Mouse (Mus musculus) CH12.LX (cell line): ENCODE data around the gene Txn1. TPM values are rescaled to one million over a fixed set of nuclear protein-coding genes. Genes with fewer than 3 reads are reported as not detected.
A peak's percentile ranks its signal among the peaks of the same experiment; 100 is the strongest.

ENCODE experiments used
- DNase-seq: peaks from one replicate; pipeline ENCODE4 v3.0.0-alpha.2; 2013; ENCODE audit errors: extremely low read depth
- H3K27ac ChIP-seq: 2 replicates; pipeline ENCODE4 v1.5.1; 2012; ENCODE audit warnings: low read depth, mild to moderate bottlenecking, control low read depth, moderate library complexity; ENCODE audit not compliant: insufficient read depth
- H3K27me3 ChIP-seq: replicated peaks from 2 replicates; pipeline ENCODE3; 2012; ENCODE audit warnings: inconsistent platforms
- H3K36me3 ChIP-seq, 2 experiments: replicated peaks in 1 of 2; 2 replicates each; pipeline versions ENCODE3 to v1.6.1; 2012; ENCODE audit warnings: inconsistent platforms in 1 of 2, low read length in 1 of 2, mild to moderate bottlenecking in 1 of 2, mixed read lengths in 1 of 2, moderate library complexity in 1 of 2; ENCODE audit not compliant: control insufficient read depth in 1 of 2, insufficient read depth in 1 of 2
- H3K4me1 ChIP-seq, 2 experiments: 2 replicates each; pipeline ENCODE4 v1.6.1; 2012; ENCODE audit warnings: inconsistent platforms in 1 of 2, moderate library complexity in 1 of 2; ENCODE audit not compliant: insufficient read depth in 2 of 2, control insufficient read depth in 1 of 2
- H3K4me2 ChIP-seq: 2 replicates; pipeline ENCODE4 v1.6.1; 2012; ENCODE audit warnings: low read depth, mild to moderate bottlenecking, control low read depth; ENCODE audit not compliant: poor library complexity, insufficient read depth, severe bottlenecking
- H3K4me3 ChIP-seq, 3 experiments: fragments of 150-350 bp in 1 of 3; sonication (generic) in 1 of 3; replicated peaks in 1 of 3; 2 replicates each; pipeline versions ENCODE3 to v1.5.1; 2011 to 2012; ENCODE audit warnings: low read depth in 2 of 3, low read length in 2 of 3, mild to moderate bottlenecking in 2 of 3, moderate library complexity in 2 of 3, control low read depth in 1 of 3, improper control_type of control experiment in 1 of 3, inconsistent platforms in 1 of 3, mixed read lengths in 1 of 3; ENCODE audit not compliant: poor library complexity in 1 of 3
- H3K79me2 ChIP-seq: replicated peaks from 2 replicates; pipeline ENCODE4 v1.6.1; 2012; ENCODE audit warnings: mild to moderate bottlenecking, moderate library complexity; ENCODE audit not compliant: control insufficient read depth, poor library complexity, insufficient read depth, severe bottlenecking; ENCODE audit errors: extremely low read depth
- H3K9ac ChIP-seq: 2 replicates; pipeline ENCODE4 v1.6.1; 2012; ENCODE audit warnings: low read depth, mild to moderate bottlenecking, control low read depth, moderate library complexity; ENCODE audit not compliant: insufficient read depth
- H3K9me3 ChIP-seq: replicated peaks from 2 replicates; pipeline ENCODE3; 2012; ENCODE audit warnings: low read length, inconsistent platforms, mixed read lengths
- BHLHE40 ChIP-seq: IDR thresholded peaks from 2 replicates; pipeline ENCODE4 v1.6.1; 2011; ENCODE audit warnings: mild to moderate bottlenecking, low read depth, low read length, improper control_type of control experiment
- CHD1 ChIP-seq: IDR thresholded peaks from 2 replicates; pipeline ENCODE4 v1.6.1; 2012; ENCODE audit warnings: low read depth, low read length, improper control_type of control experiment, inconsistent platforms
- CHD2 ChIP-seq: IDR thresholded peaks from 2 replicates; pipeline ENCODE4 v1.6.1; 2011; ENCODE audit warnings: low read length, improper control_type of control experiment
- CTCF ChIP-seq, 2 experiments: IDR thresholded peaks in 1 of 2; conservative IDR thresholded peaks in 1 of 2; 2 replicates each; pipeline ENCODE4 v1.5.1; 2011 to 2012; ENCODE audit warnings: low read depth in 2 of 2, low read length in 2 of 2, improper control_type of control experiment in 1 of 2, inconsistent platforms in 1 of 2, mild to moderate bottlenecking in 1 of 2, moderate library complexity in 1 of 2
- E2F4 ChIP-seq: IDR thresholded peaks from 2 replicates; pipeline ENCODE4 v1.6.1; 2011; ENCODE audit warnings: low read depth, low read length, improper control_type of control experiment; ENCODE audit not compliant: insufficient replicate concordance
- ELF1 ChIP-seq: IDR thresholded peaks from 2 replicates; pipeline ENCODE4 v1.6.1; 2014; ENCODE audit warnings: low read depth, mild to moderate bottlenecking, inconsistent platforms, low read length, improper control_type of control experiment
- EP300 ChIP-seq: IDR thresholded peaks from 2 replicates; pipeline ENCODE4 v1.6.1; 2011; ENCODE audit warnings: low read length, improper control_type of control experiment
- ETS1 ChIP-seq: conservative IDR thresholded peaks from 2 replicates; pipeline ENCODE4 v1.6.1; 2012; ENCODE audit warnings: low read depth, mild to moderate bottlenecking, inconsistent platforms, low read length, improper control_type of control experiment, moderate library complexity
- GABPA ChIP-seq: IDR thresholded peaks from 2 replicates; pipeline ENCODE4 v1.6.1; 2012; ENCODE audit warnings: low read depth, low read length, improper control_type of control experiment, inconsistent platforms; ENCODE audit not compliant: insufficient replicate concordance
- HCFC1 ChIP-seq: IDR thresholded peaks from 2 replicates; pipeline ENCODE4 v1.6.1; 2012; ENCODE audit warnings: low read depth, mild to moderate bottlenecking, inconsistent platforms, low read length, improper control_type of control experiment
- IRF4 ChIP-seq: IDR thresholded peaks from 2 replicates; pipeline ENCODE4 v1.6.1; 2014; ENCODE audit warnings: low read depth, mild to moderate bottlenecking, inconsistent platforms, low read length, improper control_type of control experiment
- JUN ChIP-seq: IDR thresholded peaks from 2 replicates; pipeline ENCODE4 v1.6.1; 2011; ENCODE audit warnings: low read depth, mild to moderate bottlenecking, low read length, improper control_type of control experiment, moderate library complexity; ENCODE audit not compliant: insufficient read depth
- JUND ChIP-seq: conservative IDR thresholded peaks from 2 replicates; pipeline ENCODE4 v1.6.1; 2011; ENCODE audit warnings: low read depth, low read length, improper control_type of control experiment
- KAT2A ChIP-seq: IDR thresholded peaks from 2 replicates; pipeline ENCODE4 v1.6.1; 2012; ENCODE audit warnings: low read length, improper control_type of control experiment, inconsistent platforms; ENCODE audit not compliant: insufficient replicate concordance
- MAFK ChIP-seq: IDR thresholded peaks from 2 replicates; pipeline ENCODE4 v1.6.1; 2011; ENCODE audit warnings: low read length, improper control_type of control experiment; ENCODE audit not compliant: insufficient replicate concordance
- MAX ChIP-seq: IDR thresholded peaks from 2 replicates; pipeline ENCODE4 v1.6.1; 2011; ENCODE audit warnings: low read length, improper control_type of control experiment
- MAZ ChIP-seq: IDR thresholded peaks from 2 replicates; pipeline ENCODE4 v1.6.1; 2012; ENCODE audit warnings: low read depth, mild to moderate bottlenecking, inconsistent platforms, low read length, improper control_type of control experiment, moderate library complexity
- MEF2A ChIP-seq: IDR thresholded peaks from 2 replicates; pipeline ENCODE4 v1.6.1; 2014; ENCODE audit warnings: low read depth, mild to moderate bottlenecking, inconsistent platforms, low read length, improper control_type of control experiment, borderline replicate concordance
- MYC ChIP-seq: IDR thresholded peaks from 2 replicates; pipeline ENCODE4 v1.6.1; 2011; ENCODE audit warnings: low read depth, mild to moderate bottlenecking, improper control_type of control experiment, low read length
- NELFE ChIP-seq: IDR thresholded peaks from 2 replicates; pipeline ENCODE4 v1.6.1; 2011; ENCODE audit warnings: low read depth, low read length, improper control_type of control experiment
- NRF1 ChIP-seq: IDR thresholded peaks from 2 replicates; pipeline ENCODE4 v1.6.1; 2014; ENCODE audit warnings: low read depth, mild to moderate bottlenecking, inconsistent platforms, low read length, improper control_type of control experiment, moderate library complexity
- PAX5 ChIP-seq: IDR thresholded peaks from 2 replicates; pipeline ENCODE4 v1.6.1; 2012; ENCODE audit warnings: low read length, inconsistent platforms, mixed read lengths
- POLR2A ChIP-seq: IDR thresholded peaks from 2 replicates; pipeline ENCODE4 v1.6.1; 2011; ENCODE audit warnings: low read depth, mild to moderate bottlenecking, improper control_type of control experiment, low read length
- POLR2AphosphoS2 ChIP-seq: IDR thresholded peaks from 2 replicates; pipeline ENCODE4 v1.6.1; 2011; ENCODE audit warnings: low read depth, low read length, improper control_type of control experiment
- RAD21 ChIP-seq: IDR thresholded peaks from 2 replicates; pipeline ENCODE4 v1.6.1; 2011; ENCODE audit warnings: low read depth, mild to moderate bottlenecking, low read length, improper control_type of control experiment, moderate library complexity
- RCOR1 ChIP-seq: conservative IDR thresholded peaks from 2 replicates; pipeline ENCODE4 v1.6.1; 2012; ENCODE audit warnings: low read depth, mild to moderate bottlenecking, inconsistent platforms, low read length, improper control_type of control experiment
- SIN3A ChIP-seq: IDR thresholded peaks from 2 replicates; pipeline ENCODE4 v1.6.1; 2012; ENCODE audit warnings: low read length, improper control_type of control experiment, inconsistent platforms
- SMC3 ChIP-seq: IDR thresholded peaks from 2 replicates; pipeline ENCODE4 v1.6.1; 2011; ENCODE audit warnings: low read depth, low read length, improper control_type of control experiment
- TBP ChIP-seq: conservative IDR thresholded peaks from 2 replicates; pipeline ENCODE4 v1.6.1; 2011; ENCODE audit warnings: low read depth, low read length, improper control_type of control experiment
- TCF12 ChIP-seq: IDR thresholded peaks from 2 replicates; pipeline ENCODE4 v1.6.1; 2014; ENCODE audit warnings: low read depth, mild to moderate bottlenecking, inconsistent platforms, low read length, improper control_type of control experiment
- UBTF ChIP-seq: IDR thresholded peaks from 2 replicates; pipeline ENCODE4 v1.6.1; 2012; ENCODE audit warnings: low read depth, mild to moderate bottlenecking, inconsistent platforms, low read length, improper control_type of control experiment, moderate library complexity
- USF1 ChIP-seq: IDR thresholded peaks from 2 replicates; pipeline ENCODE4 v1.6.1; 2014; ENCODE audit warnings: low read depth, mild to moderate bottlenecking, inconsistent platforms, low read length, improper control_type of control experiment
- USF2 ChIP-seq: conservative IDR thresholded peaks from 2 replicates; pipeline ENCODE4 v1.6.1; 2011; ENCODE audit warnings: low read depth, low read length, improper control_type of control experiment
- ZC3H11A ChIP-seq: IDR thresholded peaks from 2 replicates; pipeline ENCODE4 v1.6.1; 2012; ENCODE audit warnings: low read depth, mild to moderate bottlenecking, inconsistent platforms, low read length, improper control_type of control experiment
- ZKSCAN1 ChIP-seq: IDR thresholded peaks from 2 replicates; pipeline ENCODE4 v1.6.1; 2012; ENCODE audit warnings: low read depth, inconsistent platforms, low read length, improper control_type of control experiment, borderline replicate concordance
- ZMIZ1 ChIP-seq: IDR thresholded peaks from 2 replicates; pipeline ENCODE4 v1.6.1; 2012; ENCODE audit warnings: low read depth, mild to moderate bottlenecking, inconsistent platforms, low read length, improper control_type of control experiment
- ZNF384 ChIP-seq: IDR thresholded peaks from 2 replicates; pipeline ENCODE4 v1.6.1; 2012; ENCODE audit warnings: low read depth, low read length, improper control_type of control experiment, inconsistent platforms
- dilution Hi-C: fragments of 300-500 bp; cut with MboI; formaldehyde crosslinking; loops from 2 replicates; pipeline ENCODE4 v1.14.3; 2020; ENCODE audit warnings: low sequenced_read_pairs; ENCODE audit not compliant: extremely low pct_unique_long_range_greater_than_20kb, extremely low pct_ligation_motif_present
- in situ Hi-C: fragments of 300-500 bp; cut with MboI; formaldehyde crosslinking; loops from 3 replicates; pipeline ENCODE4 v1.14.3; 2019; ENCODE audit warnings: low sequenced_read_pairs, low pct_ligation_motif_present, low pct_unique_long_range_greater_than_20kb, mixed read lengths
- polyA plus RNA-seq: library from polyadenylated mRNA; unstranded; fragments of >175 nt; gene quantifications from 2 replicates; pipeline ENCODE4 v1.2.1, GENCODE M21; 2012; ENCODE audit warnings: low read depth; ENCODE audit not compliant: insufficient read length
- total RNA-seq, 2 experiments: library from RNA; depleted of rRNA; stranded (reverse); fragments of 300-350 nt in 1 of 2; fragments of >200 nt in 1 of 2; gene quantifications; 2 replicates each; pipeline ENCODE4 v1.2.3; 2012 to 2014

The Txn1 gene
- total RNA-seq (2012; rRNA removed) (472 and 530 TPM in 2 replicates), total RNA-seq (2014; rRNA removed) (435 and 438 TPM in 2 replicates), polyA plus RNA-seq (738 and 809 TPM in 2 replicates)

DNA sequence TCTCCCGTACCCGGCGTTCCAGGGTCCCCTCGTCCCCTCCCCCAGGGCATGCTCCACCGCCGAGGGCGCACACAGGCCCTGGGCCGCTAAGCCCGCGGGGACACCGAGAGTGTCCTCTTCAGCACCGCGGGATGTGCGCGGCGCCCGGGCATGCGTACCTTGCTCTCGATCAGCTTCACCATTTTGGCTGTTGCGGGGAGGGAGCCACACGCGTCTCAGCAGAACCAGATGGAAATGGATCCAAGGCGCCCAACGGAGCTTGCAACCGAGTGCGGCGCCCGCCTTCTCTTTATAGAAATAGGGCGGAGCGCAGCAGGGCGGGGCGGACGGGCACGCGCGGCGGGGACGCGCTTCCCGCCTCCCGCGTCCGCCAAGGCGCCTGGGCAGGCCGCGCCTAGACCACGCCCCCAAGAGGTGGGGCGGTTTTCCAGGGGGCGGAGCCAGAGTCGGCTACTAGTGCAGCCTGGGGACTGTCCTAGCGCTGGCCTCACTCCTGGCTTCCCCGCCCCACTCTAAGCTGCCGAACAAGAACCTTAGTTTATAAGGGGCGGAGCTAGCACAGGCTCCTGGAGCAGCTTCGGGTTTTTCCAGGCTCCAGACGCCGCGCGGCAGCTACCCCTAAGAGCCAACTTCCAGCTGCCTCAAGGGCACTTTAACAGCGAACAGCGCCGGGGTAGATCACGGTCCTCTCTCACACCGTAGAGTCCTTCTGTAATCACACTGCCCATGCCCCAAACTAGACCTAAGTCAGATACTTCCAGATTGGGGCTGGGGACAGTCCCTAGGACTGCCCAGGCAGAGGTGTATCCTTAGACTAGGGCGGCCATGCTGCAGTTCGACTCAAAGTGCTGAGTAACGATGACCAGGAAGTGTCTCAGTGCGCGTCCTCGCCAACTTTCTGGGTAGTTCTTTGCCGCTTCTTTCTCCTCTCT, at the start of gene Txn1:
TSS of gene Txn1 (minus strand) at position 383 of the 932 bp plus-strand sequence.
- Histone ChIP-seq H3K79me2 (peaks cover 44% of the 10 kb centered on the region), H3K9ac (peak within 1 kb of the TSS; percentile 89), H3K36me3 (peaks cover 6 to 20% of the 10 kb centered on the region in 2 experiments), H3K27ac (peak within 1 kb of the TSS; percentile 99), H3K4me3 (peak within 1 kb of the TSS; percentile 60 to 91 (median 80)), H3K27me3 (no peaks in the 10 kb centered on the region), H3K4me1 (peaks cover 0 to 41% of the 10 kb centered on the region in 2 experiments; a peak in 2 of 4 replicates), H3K9me3 (peaks cover 7% of the 10 kb centered on the region), H3K4me2 (peak within 1 kb of the TSS; percentile 87)
- dilution Hi-C loops (no loop called here), in situ Hi-C loops (loop anchor here (10.0 kb wide), 1 partner anchor 119 kb away; no protein-coding TSS in a partner anchor)
- DNase-seq = peak; percentile 97
- TF ChIP-seq ZNF384 (no peak), ZC3H11A (no peak), EP300 (peak; percentile 39; the same call in 1 of the 2 replicates), CHD2 (peak; percentile 44; the same call in 1 of the 2 replicates), NRF1 (peak; percentile 78), ETS1 (peak; percentile 51), KAT2A (peak; percentile 61; the same call in 1 of the 2 replicates), JUN (no peak), MAX (peak; percentile 80), RAD21 (no peak), ZMIZ1 (peak; percentile 92), HCFC1 (peak; percentile 63), RCOR1 (0 out of 2 replicates have a peak, but pooled peaks have one; percentile 62), SIN3A (peak; percentile 74; the same call in 1 of the 2 replicates), ZKSCAN1 (no peak), MYC (peak; percentile 88), PAX5 (no peak), POLR2A (peak; percentile 93), TCF12 (peak; percentile 69), CHD1 (no peak), E2F4 (0 out of 2 replicates have a peak, but pooled peaks have one; percentile 39), ELF1 (peak; percentile 90), GABPA (peak; percentile 79), MAZ (no peak; the same call in 1 of the 2 replicates), POLR2AphosphoS2 (peak; percentile 94), SMC3 (no peak), UBTF (peak; percentile 58; the same call in 1 of the 2 replicates), USF2 (no peak), MEF2A (peak; percentile 70), USF1 (no peak), CTCF (conservative IDR thresholded peaks at IDR 0.05 in 1 of 2, IDR thresholded peaks at IDR 0.05 in 1 of 2; ENCODE audit: low read depth in 2 of 2, low read length in 2 of 2) (no peak), IRF4 (peak; percentile 62; the same call in 1 of the 2 replicates), JUND (no peak), TBP (peak; percentile 89), MAFK (peak; percentile 97), NELFE (peak; percentile 84), BHLHE40 (peak; percentile 37; the same call in 1 of the 2 replicates)
